In genomic region chr3:107034776-107035175, GRCm38 (mm10) we compare ENCODE assay signal across 11 mouse cellular contexts. TPM values are rescaled to one million over a fixed set of nuclear protein-coding genes. Genes with fewer than 3 reads are reported as not detected.
DNase-seq lines count a peak whose midpoint lies in the region; ATAC-seq lines count a peak whose summit lies in the region.
"Had no signal": no experiment of that assay in that cellular context is flagged by ENCODE, and none has a peak within 500 bp of the region (broad histone marks: within the 10 kb centered on the region; RNA-seq: fewer than 3 reads in every experiment).

No protein-coding gene starts in this region.

- ATAC-seq in hindbrain, embryonic 12.5 days (ENCODE audit: low FRiP score), result no peak
- no peak for ATAC-seq in midbrain, embryonic 12.5 days (ENCODE audit: low FRiP score, low read depth)
- ATAC-seq: Patski had no signal

- H3K4me1 ChIP-seq in forebrain, embryonic 10.5 days, result peaks cover 50% of the 10 kb centered on the region
- H3K4me1 ChIP-seq in hindbrain, embryonic 12.5 days, result peaks cover 31% of the 10 kb centered on the region
- H3K4me1 ChIP-seq in midbrain, embryonic 12.5 days, result peaks cover 48% of the 10 kb centered on the region

- peak overlapping the region; percentile 77; the same call in 1 of the 2 replicates for H3K4me3 ChIP-seq in forebrain, embryonic 10.5 days
- H3K4me3 ChIP-seq in hindbrain, embryonic 12.5 days, result no peak overlapping the region
- H3K4me3 ChIP-seq in midbrain, embryonic 12.5 days, result 0 out of 2 replicates have a peak overlapping the region, but pooled peaks have one; percentile 79

- H3K9ac ChIP-seq in hindbrain, embryonic 12.5 days, result no peak overlapping the region
- no peak overlapping the region; the same call in 1 of the 2 replicates for H3K9ac ChIP-seq in midbrain, embryonic 12.5 days (replicated peaks)

- H3K27me3 ChIP-seq in forebrain, embryonic 10.5 days (ENCODE audit: poor library complexity, severe bottlenecking), result peaks cover 16% of the 10 kb centered on the region
- H3K27me3 ChIP-seq in hindbrain, embryonic 12.5 days, result peaks cover 7% of the 10 kb centered on the region; the same call in 1 of the 2 replicates
- peaks cover 12% of the 10 kb centered on the region for H3K27me3 ChIP-seq in midbrain, embryonic 12.5 days

- WGBS in forebrain, embryonic 10.5 days, result 72% methylated on average over 2 of the region's 2 CpGs
- WGBS in hindbrain, embryonic 12.5 days, result 65% methylated on average over 2 of the region's 2 CpGs
- 59% methylated on average over 2 of the region's 2 CpGs for WGBS in midbrain, embryonic 12.5 days

- H3K36me3 ChIP-seq in forebrain, embryonic 10.5 days (replicated peaks), result peaks cover 4% of the 10 kb centered on the region; the same call in 1 of the 2 replicates
- H3K36me3 ChIP-seq in hindbrain, embryonic 12.5 days, result no peaks in the 10 kb centered on the region
- H3K36me3 ChIP-seq in midbrain, embryonic 12.5 days, result no peaks in the 10 kb centered on the region
- H3K36me3 ChIP-seq: embryonic facial prominence, embryonic 12.5 days had no signal

- 0 out of 2 replicates have a peak, but pooled peaks cover 3% of the 10 kb centered on the region for H3K9me3 ChIP-seq in forebrain, embryonic 10.5 days
- no peaks in the 10 kb centered on the region for H3K9me3 ChIP-seq in hindbrain, embryonic 12.5 days (replicated peaks)
- H3K9me3 ChIP-seq in midbrain, embryonic 12.5 days, result no peaks in the 10 kb centered on the region
- H3K9me3 ChIP-seq: embryonic facial prominence, embryonic 12.5 days had no signal

- H3K27ac ChIP-seq in forebrain, embryonic 10.5 days, result no peak overlapping the region
- H3K27ac ChIP-seq in hindbrain, embryonic 12.5 days, result no peak overlapping the region
- no peak overlapping the region for H3K27ac ChIP-seq in midbrain, embryonic 12.5 days (replicated peaks)
- H3K27ac ChIP-seq: embryonic facial prominence, embryonic 12.5 days had no signal

- 0 out of 2 replicates have a peak overlapping the region, but pooled peaks have one; percentile 95 for H3K4me2 ChIP-seq in hindbrain, embryonic 12.5 days (replicated peaks)
- H3K4me2 ChIP-seq in midbrain, embryonic 12.5 days (replicated peaks), result peak overlapping the region; percentile 88

- DNase-seq in A20 (ENCODE audit: low read depth, low spot score), result peak; percentile 17
- no peak for DNase-seq in forebrain, embryonic 10.5 days (ENCODE audit: extremely low spot score, low spot score)
- no peak for DNase-seq in frontal cortex, postnatal 14 days (ENCODE audit: low spot score in 2 of 2)
- DNase-seq in gastrocnemius, adult 18-20 months (ENCODE audit: low spot score), result no peak
- DNase-seq in adrenal gland, postnatal 10 days, result no peak
- DNase-seq in frontal cortex, postnatal 10 days (ENCODE audit: low spot score in 2 of 2), result no peak
- DNase-seq: cerebellum, postnatal 10 days had no signal

RNA-seq across cellular contexts. Expression of gene Kcna3, which starts 1.2 kb away (rescaled TPM):
- polyA plus RNA-seq in forebrain, embryonic 10.5 days (2016; fragmentation: Nextera tagmentation; extraction: Ambion mirVana), result 3.3 and 3.5 TPM in 2 replicates
- polyA plus RNA-seq in hindbrain, embryonic 12.5 days (2016; fragmentation: Nextera tagmentation; extraction: Ambion mirVana), result 8.1 and 8.3 TPM in 2 replicates
- 8.9 and 10.1 TPM in 2 replicates for polyA plus RNA-seq in midbrain, embryonic 12.5 days (2016; fragmentation: Nextera tagmentation; extraction: Ambion mirVana)
- under 1 TPM in 1 of 2 experiments, not detected in 1; 0.12 TPM for total RNA-seq in gastrocnemius, adult 18-20 months (2021)
- total RNA-seq in adrenal gland, postnatal 10 days (2021), result 1 to 10 TPM in 1 of 2 experiments, under 1 TPM in 1; 1.00 to 1.2 TPM
- polyA plus RNA-seq: Patski had no signal
